Mouse (Mus musculus) lung, postnatal 0 days (tissue): ENCODE measurements around the gene Rc3h2. TPM values are rescaled to one million over a fixed set of nuclear protein-coding genes. Genes with fewer than 3 reads are reported as not detected.

Experiments
- ATAC-seq: fragments of 200-750 bp; cut with Nextera tagmentation; 2 replicates; pipeline ENCODE4 v1.8.0; 2017; ENCODE audit warnings: moderate library complexity
- DNase-seq: peaks from one replicate; pipeline ENCODE4 v3.0.0-alpha.2; 2016; ENCODE audit warnings: low spot score
- H3K27ac ChIP-seq: fragments of 300-500 bp; sonication (generic); 2 replicates; pipeline ENCODE4 v1.5.1; 2014; ENCODE audit warnings: antibody characterized with exemption, mild to moderate bottlenecking, low read length, mixed read lengths
- H3K27me3 ChIP-seq: fragments of 300-500 bp; sonication (generic); replicated peaks from 2 replicates; pipeline ENCODE4 v1.6.1; 2014; ENCODE audit warnings: low read length, mixed read lengths; ENCODE audit not compliant: insufficient read depth
- H3K36me3 ChIP-seq: fragments of 300-500 bp; sonication (generic); 2 replicates; pipeline ENCODE4 v1.6.1; 2014; ENCODE audit warnings: low read length, mixed read lengths; ENCODE audit not compliant: insufficient read depth
- H3K4me1 ChIP-seq: fragments of 300-500 bp; sonication (generic); 2 replicates; pipeline ENCODE4 v1.6.1; 2014; ENCODE audit warnings: antibody characterized with exemption, low read depth, low read length, mixed read lengths; ENCODE audit not compliant: insufficient read depth
- H3K4me2 ChIP-seq: fragments of 300-500 bp; sonication (generic); replicated peaks from 2 replicates; pipeline ENCODE4 v1.6.1; 2014; ENCODE audit warnings: low read depth, mild to moderate bottlenecking, low read length, moderate library complexity, mixed read lengths
- H3K4me3 ChIP-seq: fragments of 300-500 bp; sonication (generic); 2 replicates; pipeline ENCODE4 v1.5.1; 2014; ENCODE audit warnings: low read depth, low read length
- H3K9ac ChIP-seq: fragments of 300-500 bp; sonication (generic); replicated peaks from 2 replicates; pipeline ENCODE4 v1.6.1; 2014; ENCODE audit warnings: low read depth, mild to moderate bottlenecking
- H3K9me3 ChIP-seq: fragments of 300-500 bp; sonication (generic); 2 replicates; pipeline ENCODE4 v1.6.1; 2016; ENCODE audit warnings: low read length, mixed read lengths
- CTCF ChIP-seq: IDR thresholded peaks from 2 replicates; pipeline ENCODE4 v1.5.1; 2016; ENCODE audit warnings: antibody characterized with exemption, mild to moderate bottlenecking
- EP300 ChIP-seq: IDR thresholded peaks from 2 replicates; pipeline ENCODE4 v1.6.1; 2016; ENCODE audit warnings: antibody characterized with exemption, mild to moderate bottlenecking, control low read depth
- WGBS: fragments of 180-500 bp; shearing (Covaris S2); extraction: QIAGEN DNeasy Blood & Tissue Kit; methylation state at CpG from one replicate; pipeline ENCODE4 v1.1.7; 2014; 5-methylcytosine and 5-hydroxymethylcytosine counted together
- polyA plus RNA-seq: library from polyadenylated mRNA; unstranded; fragments of >200 nt; fragmentation: Nextera tagmentation; extraction: Ambion mirVana; gene quantifications from 2 replicates; pipeline ENCODE4 v1.2.1, GENCODE M21; 2015

Rc3h2 gene
- polyA plus RNA-seq, result 7.6 and 9.3 TPM in 2 replicates

DNA sequence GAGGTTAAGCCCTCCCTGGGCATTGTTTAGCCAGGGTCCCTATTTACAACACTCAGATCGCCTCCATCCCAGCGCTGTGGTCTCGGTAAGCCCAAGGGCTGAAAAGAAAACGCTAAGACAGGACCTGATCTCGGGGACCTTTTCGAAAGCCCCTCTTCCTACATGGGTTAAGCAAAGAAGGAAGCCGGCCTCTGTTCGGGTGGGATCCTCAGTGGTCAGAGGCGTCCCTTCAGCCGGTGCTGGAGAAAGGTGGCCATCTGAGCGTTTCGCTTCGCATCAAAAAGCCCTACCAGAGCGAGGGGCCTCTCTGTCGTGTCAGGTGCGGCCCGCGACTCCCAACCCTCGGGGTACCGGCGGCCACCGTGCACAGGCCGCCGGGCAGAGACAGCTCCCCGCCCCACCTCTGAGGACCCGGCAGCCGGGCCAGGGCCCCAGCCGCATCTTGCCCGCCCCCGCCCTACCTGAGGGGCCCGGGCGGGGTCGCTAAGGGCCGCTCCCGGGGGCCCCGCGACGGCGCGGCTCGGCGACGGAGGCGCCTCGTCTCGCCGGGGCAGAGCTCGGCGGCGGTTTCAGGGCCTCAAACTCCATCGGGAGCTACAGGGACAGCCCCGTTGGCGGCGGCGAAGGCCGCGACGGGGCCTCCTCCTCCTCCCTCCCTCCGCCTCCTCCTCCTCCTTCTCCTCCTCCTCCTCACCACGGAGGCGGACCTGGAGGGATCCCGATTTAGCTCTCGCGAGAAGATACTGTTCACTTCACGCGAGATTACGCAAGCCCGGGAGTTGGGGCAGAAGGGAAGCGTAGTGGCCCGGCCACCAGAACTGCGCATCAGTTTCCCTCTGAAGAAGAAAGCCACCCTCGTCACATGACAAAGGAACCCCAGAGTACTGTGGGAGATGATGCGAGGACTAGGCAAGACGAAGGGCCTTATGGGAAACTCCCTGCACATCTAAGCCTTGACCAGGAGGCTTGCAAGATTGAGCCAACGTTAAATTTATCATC, at the start of gene Rc3h2:
Gene Rc3h2, minus strand, starts transcription at position 598 of the 999 bp plus-strand sequence.
- H3K9ac ChIP-seq, result peak within 1 kb of the TSS; percentile 98
- no peaks in the 10 kb centered on the region for H3K4me1 ChIP-seq
- peak; percentile 99 for ATAC-seq
- peak; percentile 99 for DNase-seq
- TF ChIP-seq CTCF (no peak), EP300 (peak; percentile 73)
- H3K4me3 ChIP-seq, result peak within 1 kb of the TSS; percentile 99
- no peaks in the 10 kb centered on the region for H3K27me3 ChIP-seq
- H3K36me3 ChIP-seq, result no peaks in the 10 kb centered on the region
- no peaks in the 10 kb centered on the region for H3K9me3 ChIP-seq
- under 1% methylated on average over 63 of the region's 75 CpGs for WGBS
- H3K4me2 ChIP-seq, result peak within 1 kb of the TSS; percentile 78
- H3K27ac ChIP-seq, result peak within 1 kb of the TSS; percentile 95

DNA sequence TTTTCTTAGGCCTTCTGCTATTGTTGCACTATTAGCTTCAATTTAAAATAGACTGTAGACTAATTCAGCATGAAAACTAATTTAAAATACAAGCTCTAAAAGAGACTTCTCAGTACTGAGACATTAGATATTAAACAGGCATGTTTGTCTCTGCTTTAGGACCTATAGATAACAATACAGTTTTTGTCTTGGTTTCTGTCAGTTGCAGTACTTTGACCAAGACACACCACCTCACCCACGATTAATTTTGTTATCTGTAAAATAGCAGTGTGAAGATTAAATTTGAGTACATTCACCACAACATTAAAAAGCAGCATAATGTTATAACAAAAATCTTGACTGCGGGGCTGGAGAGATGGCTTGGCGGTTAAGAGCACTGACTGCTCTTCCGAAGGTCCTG, 43.6 kb upstream of the Rc3h2 start:
- ATAC-seq, result no peak
- WGBS, result 93% methylated on average over 4 of the region's 4 CpGs
- no peak overlapping the region for H3K4me3 ChIP-seq

DNA sequence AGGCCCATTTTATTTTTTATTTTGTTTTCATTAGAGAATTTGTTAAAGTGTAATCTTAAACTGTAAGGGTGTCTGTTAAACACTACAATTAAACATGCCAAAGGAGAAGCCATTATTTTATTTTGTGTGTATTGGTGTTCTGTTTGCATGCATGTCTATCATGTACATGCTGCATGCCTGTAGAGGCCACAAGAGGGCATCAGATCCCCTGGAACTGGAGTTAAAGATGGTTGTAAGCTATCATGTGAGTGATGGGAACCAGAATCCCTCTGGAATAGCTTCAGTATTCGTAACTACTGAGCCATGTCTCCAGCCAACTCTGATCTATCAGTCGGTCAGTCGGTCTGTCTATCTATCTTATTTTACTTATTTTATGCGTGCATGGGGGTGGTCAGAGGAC, 38.0 kb upstream of the Rc3h2 start:
- 95% methylated on average over 4 of the region's 4 CpGs for WGBS

More for the DNA sequence above, 43.6 kb upstream of the Rc3h2 start:
- H3K27me3 ChIP-seq, result no peaks in the 10 kb centered on the region
- no peak overlapping the region for H3K4me2 ChIP-seq
- no peaks in the 10 kb centered on the region for H3K36me3 ChIP-seq
- H3K9me3 ChIP-seq, result no peaks in the 10 kb centered on the region
- H3K9ac ChIP-seq, result no peak overlapping the region
- H3K27ac ChIP-seq, result no peak overlapping the region
- TF ChIP-seq EP300 (no peak), CTCF (no peak)
- DNase-seq, result no peak
- H3K4me1 ChIP-seq, result no peaks in the 10 kb centered on the region

DNA sequence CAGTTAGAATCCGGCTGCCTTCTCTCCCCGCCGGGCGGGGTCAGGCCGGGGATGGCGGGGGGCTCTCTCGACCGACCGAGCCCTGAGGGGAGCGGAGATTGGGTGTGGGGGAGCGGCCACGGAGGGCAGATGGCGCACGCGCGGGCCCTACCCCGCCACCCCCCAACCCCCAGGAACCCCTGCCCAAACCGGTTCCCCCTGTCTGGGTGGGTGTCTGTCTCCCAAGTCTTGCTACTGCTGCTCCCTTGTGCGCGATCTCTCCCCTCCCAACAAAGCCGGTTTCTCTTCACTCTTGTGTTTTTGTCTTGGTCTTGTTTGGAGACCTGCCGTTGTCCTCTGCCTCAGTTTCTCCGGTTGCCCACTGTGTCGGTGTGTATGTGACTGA, 29.7 kb upstream of the Rc3h2 start:
- TF ChIP-seq CTCF, result no peak
- Histone ChIP-seq H3K9ac (peak overlapping the region; percentile 97), H3K27me3 (no peaks in the 10 kb centered on the region), H3K9me3 (no peaks in the 10 kb centered on the region), H3K4me1 (peaks cover 6% of the 10 kb centered on the region; the same call in 1 of the 2 replicates), H3K4me3 (peak overlapping the region; percentile 94), H3K36me3 (no peaks in the 10 kb centered on the region), H3K4me2 (peak overlapping the region; percentile 88), H3K27ac (peak overlapping the region; percentile 87)
- ATAC-seq, result peak; percentile 79
- 1% methylated on average over 18 of the region's 24 CpGs for WGBS
- no peak for DNase-seq

More for the DNA sequence above, 38.0 kb upstream of the Rc3h2 start:
- Histone ChIP-seq H3K27me3 (no peaks in the 10 kb centered on the region), H3K4me3 (no peak overlapping the region), H3K4me1 (no peaks in the 10 kb centered on the region), H3K9me3 (no peaks in the 10 kb centered on the region), H3K4me2 (no peak overlapping the region), H3K9ac (no peak overlapping the region), H3K36me3 (no peaks in the 10 kb centered on the region), H3K27ac (no peak overlapping the region)
- DNase-seq (no peak), ATAC-seq (no peak)
- TF ChIP-seq CTCF (peak; percentile 35), EP300 (no peak)

DNA sequence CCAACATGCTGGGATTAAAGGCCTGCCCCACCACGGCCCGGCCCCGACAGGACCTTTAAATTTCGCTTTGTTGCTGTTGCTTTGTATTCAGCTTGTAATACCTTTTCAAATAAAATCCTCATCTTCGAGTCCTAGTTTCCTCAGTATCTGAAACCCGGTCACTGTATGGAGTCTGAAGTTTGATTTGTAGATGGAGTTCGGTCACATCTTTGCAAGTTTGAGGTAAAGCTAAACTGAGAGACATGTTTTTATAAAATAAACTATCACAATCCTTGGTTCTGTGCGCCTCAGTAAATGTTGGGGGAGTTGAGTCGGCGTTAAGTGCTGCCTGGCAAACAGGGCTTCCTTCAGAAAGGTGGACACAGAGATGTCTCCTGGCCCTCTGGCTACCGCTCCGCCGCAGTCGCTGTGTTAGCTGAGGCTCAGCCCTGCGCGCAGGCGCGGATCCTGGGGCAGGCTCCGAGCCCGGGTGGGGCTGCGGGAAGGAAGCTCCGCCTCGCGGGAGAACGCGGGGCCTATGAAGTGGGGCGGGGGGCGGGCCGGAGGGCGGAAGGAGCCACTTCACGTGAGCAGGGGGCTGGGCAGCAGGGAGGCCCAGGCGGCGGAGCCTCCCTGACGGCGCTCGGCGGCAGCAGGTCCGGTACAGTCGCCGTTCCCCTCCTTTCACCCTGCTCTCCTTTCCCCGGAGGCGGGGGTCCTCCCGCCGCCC, 29.1 kb upstream of the Rc3h2 start:
- H3K27ac ChIP-seq, result peak overlapping the region; percentile 87
- no peaks in the 10 kb centered on the region for H3K9me3 ChIP-seq
- 7% methylated on average over 36 of the region's 44 CpGs for WGBS
- H3K4me2 ChIP-seq, result peak overlapping the region; percentile 88
- no peaks in the 10 kb centered on the region for H3K27me3 ChIP-seq
- DNase-seq, result peak; percentile 97
- peak overlapping the region; percentile 94 for H3K4me3 ChIP-seq
- peak; percentile 99 for ATAC-seq
- H3K4me1 ChIP-seq, result peaks cover 6% of the 10 kb centered on the region; the same call in 1 of the 2 replicates
- H3K36me3 ChIP-seq, result no peaks in the 10 kb centered on the region
- peak overlapping the region; percentile 97 for H3K9ac ChIP-seq
- TF ChIP-seq CTCF, result no peak; the same call in 1 of the 2 replicates
